Mouse (Mus musculus) liver, embryonic 13.5 days (tissue): Measurements from ENCODE around the gene Spry2. TPM values are rescaled to one million over a fixed set of nuclear protein-coding genes. Genes with fewer than 3 reads are reported as not detected.

Source experiments
- ATAC-seq: fragments of 200-750 bp; cut with Nextera tagmentation; 2 replicates; pipeline ENCODE4 v1.8.0; 2017; ENCODE audit warnings: low read depth, mild to moderate bottlenecking, moderate number of reproducible peaks, moderate library complexity
- DNase-seq: peaks from one replicate; pipeline ENCODE4 v3.0.0; 2022
- H3K27ac ChIP-seq: fragments of 300-500 bp; sonication (generic); 2 replicates; pipeline ENCODE4 v1.5.1; 2015; ENCODE audit warnings: moderate library complexity, mild to moderate bottlenecking, inconsistent platforms
- H3K27me3 ChIP-seq: fragments of 300-500 bp; sonication (generic); 2 replicates; pipeline ENCODE4 v1.6.1; 2015; ENCODE audit warnings: mild to moderate bottlenecking, inconsistent platforms
- H3K36me3 ChIP-seq: fragments of 300-500 bp; sonication (generic); 2 replicates; pipeline ENCODE4 v1.6.1; 2015; ENCODE audit warnings: mild to moderate bottlenecking, inconsistent platforms
- H3K4me1 ChIP-seq: fragments of 300-500 bp; sonication (generic); replicated peaks from 2 replicates; pipeline ENCODE4 v1.6.1; 2015; ENCODE audit warnings: inconsistent platforms
- H3K4me2 ChIP-seq: fragments of 300-500 bp; sonication (generic); 2 replicates; pipeline ENCODE4 v1.6.1; 2015; ENCODE audit warnings: inconsistent platforms, mild to moderate bottlenecking, moderate library complexity
- H3K4me3 ChIP-seq: fragments of 300-500 bp; sonication (generic); replicated peaks from 2 replicates; pipeline ENCODE4 v1.5.1; 2015; ENCODE audit warnings: mild to moderate bottlenecking, inconsistent platforms
- H3K9ac ChIP-seq: fragments of 300-500 bp; sonication (generic); 2 replicates; pipeline ENCODE4 v1.6.1; 2015; ENCODE audit warnings: mild to moderate bottlenecking, inconsistent platforms
- H3K9me3 ChIP-seq: fragments of 300-500 bp; sonication (generic); replicated peaks from 2 replicates; pipeline ENCODE4 v1.6.1; 2016; ENCODE audit warnings: inconsistent platforms
- WGBS: fragments of 180-500 bp; shearing (Covaris S2); methylation state at CpG from one replicate; pipeline ENCODE4 v1.1.7; 2015; ENCODE audit not compliant: insufficient replicate concordance; 5-methylcytosine and 5-hydroxymethylcytosine counted together
- polyA plus RNA-seq: library from polyadenylated mRNA; unstranded; fragments of >200 nt; fragmentation: Nextera tagmentation; extraction: Ambion mirVana; gene quantifications from 2 replicates; pipeline ENCODE4 v1.2.1, GENCODE M21; 2015

The Spry2 gene
- polyA plus RNA-seq, 1 experiment from 2014 or later: 5.0 TPM

GRCm38 (mm10) chr14:105890516-105891231 is 5.9 kb downstream of the Spry2 start:
- 42% methylated on average over 5 of the region's 5 CpGs for WGBS
- no peaks in the 10 kb centered on the region for H3K9me3 ChIP-seq
- no peak overlapping the region for H3K27ac ChIP-seq
- DNase-seq (no peak), ATAC-seq (no peak)
- H3K4me3 ChIP-seq: no peak overlapping the region
- H3K9ac ChIP-seq: no peak overlapping the region
- H3K4me1 ChIP-seq: peaks cover 7% of the 10 kb centered on the region
- H3K36me3 ChIP-seq: peaks cover 4% of the 10 kb centered on the region; the same call in 1 of the 2 replicates
- H3K4me2 ChIP-seq: no peak overlapping the region
- peaks cover 16% of the 10 kb centered on the region for H3K27me3 ChIP-seq

- H3K4me2 ChIP-seq: no peak overlapping the region
- no peak overlapping the region for H3K4me3 ChIP-seq
- WGBS: 48% methylated on average over 9 of the region's 9 CpGs
- no peaks in the 10 kb centered on the region for H3K9me3 ChIP-seq
- DNase-seq: no peak
- ATAC-seq: no peak
- no peak overlapping the region for H3K9ac ChIP-seq
- no peaks in the 10 kb centered on the region for H3K27me3 ChIP-seq
- no peaks in the 10 kb centered on the region for H3K4me1 ChIP-seq
- H3K27ac ChIP-seq: no peak overlapping the region
- H3K36me3 ChIP-seq: no peaks in the 10 kb centered on the region
Observed at GRCm38 (mm10) chr14:105886643-105887374, 9.8 kb downstream of the Spry2 start.

GRCm38 (mm10) chr14:105885249-105885648 is 11.4 kb downstream of the Spry2 start:
- 47% methylated on average over 6 of the region's 6 CpGs for WGBS
- no peak overlapping the region for H3K4me2 ChIP-seq
- H3K9me3 ChIP-seq: no peaks in the 10 kb centered on the region
- H3K27ac ChIP-seq: no peak overlapping the region
- H3K27me3 ChIP-seq: no peaks in the 10 kb centered on the region
- no peak overlapping the region for H3K4me3 ChIP-seq
- no peak for DNase-seq
- H3K36me3 ChIP-seq: no peaks in the 10 kb centered on the region
- H3K4me1 ChIP-seq: no peaks in the 10 kb centered on the region
- no peak for ATAC-seq
- H3K9ac ChIP-seq: no peak overlapping the region

GRCm38 (mm10) chr14:105883215-105883614 is 13.4 kb downstream of the Spry2 start:
- 73% methylated on average over 6 of the region's 6 CpGs for WGBS

GRCm38 (mm10) chr14:105878359-105878758 is 18.3 kb downstream of the Spry2 start:
- Histone ChIP-seq H3K4me1 (no peaks in the 10 kb centered on the region), H3K27me3 (no peaks in the 10 kb centered on the region), H3K9ac (no peak overlapping the region), H3K27ac (no peak overlapping the region), H3K9me3 (no peaks in the 10 kb centered on the region), H3K36me3 (no peaks in the 10 kb centered on the region), H3K4me3 (no peak overlapping the region), H3K4me2 (no peak overlapping the region)
- ATAC-seq (no peak), DNase-seq (no peak)
- WGBS: 69% methylated on average over 10 of the region's 10 CpGs

More at GRCm38 (mm10) chr14:105883215-105883614, 13.4 kb downstream of the Spry2 start:
- H3K27me3 ChIP-seq: no peaks in the 10 kb centered on the region
- H3K9me3 ChIP-seq: no peaks in the 10 kb centered on the region
- no peak overlapping the region for H3K27ac ChIP-seq
- no peak overlapping the region for H3K9ac ChIP-seq
- no peaks in the 10 kb centered on the region for H3K4me1 ChIP-seq
- H3K4me2 ChIP-seq: no peak overlapping the region
- H3K36me3 ChIP-seq: no peaks in the 10 kb centered on the region
- DNase-seq (no peak), ATAC-seq (no peak)
- no peak overlapping the region for H3K4me3 ChIP-seq

- WGBS: 76% methylated on average over 7 of the region's 7 CpGs
- H3K4me3 ChIP-seq: no peak overlapping the region
Observed at GRCm38 (mm10) chr14:105876375-105876774, 20.2 kb downstream of the Spry2 start.

GRCm38 (mm10) chr14:105870370-105870936 is 26.2 kb downstream of the Spry2 start:
- WGBS: 66% methylated on average over 14 of the region's 14 CpGs
- Histone ChIP-seq H3K4me1 (no peaks in the 10 kb centered on the region), H3K36me3 (no peaks in the 10 kb centered on the region), H3K9ac (no peak overlapping the region), H3K27ac (no peak overlapping the region), H3K9me3 (no peaks in the 10 kb centered on the region), H3K27me3 (no peaks in the 10 kb centered on the region), H3K4me2 (no peak overlapping the region), H3K4me3 (no peak overlapping the region)
- ATAC-seq (no peak), DNase-seq (no peak)

More at GRCm38 (mm10) chr14:105876375-105876774, 20.2 kb downstream of the Spry2 start:
- H3K9me3 ChIP-seq: no peaks in the 10 kb centered on the region
- H3K27ac ChIP-seq: no peak overlapping the region
- no peak overlapping the region for H3K9ac ChIP-seq
- ATAC-seq: no peak
- no peak for DNase-seq
- H3K4me2 ChIP-seq: no peak overlapping the region
- no peaks in the 10 kb centered on the region for H3K27me3 ChIP-seq
- no peaks in the 10 kb centered on the region for H3K36me3 ChIP-seq
- H3K4me1 ChIP-seq: no peaks in the 10 kb centered on the region

GRCm38 (mm10) chr14:105865381-105865938 is 31.2 kb downstream of the Spry2 start:
- no peaks in the 10 kb centered on the region for H3K36me3 ChIP-seq
- no peaks in the 10 kb centered on the region for H3K4me1 ChIP-seq
- no peak overlapping the region for H3K4me3 ChIP-seq
- H3K4me2 ChIP-seq: no peak overlapping the region
- no peak overlapping the region for H3K27ac ChIP-seq
- H3K27me3 ChIP-seq: no peaks in the 10 kb centered on the region
- H3K9ac ChIP-seq: no peak overlapping the region
- 59% methylated on average over 5 of the region's 5 CpGs for WGBS
- ATAC-seq (no peak), DNase-seq (no peak)
- H3K9me3 ChIP-seq: no peaks in the 10 kb centered on the region

- no peaks in the 10 kb centered on the region for H3K27me3 ChIP-seq
- no peaks in the 10 kb centered on the region for H3K9me3 ChIP-seq
- H3K27ac ChIP-seq: no peak overlapping the region
- ATAC-seq (no peak), DNase-seq (no peak)
- no peaks in the 10 kb centered on the region for H3K36me3 ChIP-seq
- no peak overlapping the region for H3K9ac ChIP-seq
- WGBS: 46% methylated on average over 11 of the region's 11 CpGs
- H3K4me1 ChIP-seq: no peaks in the 10 kb centered on the region
- H3K4me3 ChIP-seq: no peak overlapping the region
- H3K4me2 ChIP-seq: no peak overlapping the region
Observed at GRCm38 (mm10) chr14:105862199-105862598, 34.4 kb downstream of the Spry2 start.

- DNase-seq: no peak
- H3K9me3 ChIP-seq: no peaks in the 10 kb centered on the region
Observed at GRCm38 (mm10) chr14:105860920-105861319, 35.7 kb downstream of the Spry2 start.

GRCm38 (mm10) chr14:105860276-105860675 is 36.3 kb downstream of the Spry2 start:
- Histone ChIP-seq H3K27ac (no peak overlapping the region), H3K4me1 (no peaks in the 10 kb centered on the region), H3K27me3 (no peaks in the 10 kb centered on the region), H3K4me3 (no peak overlapping the region), H3K9ac (no peak overlapping the region), H3K4me2 (no peak overlapping the region), H3K36me3 (no peaks in the 10 kb centered on the region), H3K9me3 (no peaks in the 10 kb centered on the region)
- no peak for DNase-seq
- 74% methylated on average over 4 of the region's 4 CpGs for WGBS
- no peak for ATAC-seq

More at GRCm38 (mm10) chr14:105860920-105861319, 35.7 kb downstream of the Spry2 start:
- no peak overlapping the region for H3K4me3 ChIP-seq
- no peak overlapping the region for H3K9ac ChIP-seq
- WGBS: 24% methylated on average over 6 of the region's 6 CpGs
- no peaks in the 10 kb centered on the region for H3K27me3 ChIP-seq
- H3K36me3 ChIP-seq: no peaks in the 10 kb centered on the region
- H3K4me2 ChIP-seq: no peak overlapping the region
- no peak overlapping the region for H3K27ac ChIP-seq
- ATAC-seq: peak; percentile 39; the same call in 1 of the 2 replicates
- no peaks in the 10 kb centered on the region for H3K4me1 ChIP-seq
